Mouse (Mus musculus): ENCODE measurements at regions not wholly inside any gene's neighbourhood (a gene's known extent, or its start where the extent isn't known, plus 50 kb on each side); places are given as distances from the start of the nearest gene placed in this dataset.

GRCm38 (mm10) chr3:35400213-35400612, 353.7 kb upstream of the Atp11b start:
- no peak overlapping the region for H3K4me2 ChIP-seq (ENCODE audit: low read depth, low read length, severe bottlenecking)
- 72% methylated on average over 6 of the region's 6 CpGs for WGBS

GRCm38 (mm10) chr3:35402666-35403065, 351.2 kb upstream of the Atp11b start:
- Histone ChIP-seq H3K9me3 (ENCODE audit: control insufficient read depth, low read length) (no peaks in the 10 kb centered on the region), H3K4me1 (replicated peaks; ENCODE audit: control insufficient read depth, insufficient read depth, low read length) (peaks cover 10% of the 10 kb centered on the region; the same call in 1 of the 2 replicates), H3K27me3 (ENCODE audit: control insufficient read depth, insufficient read depth, low read length) (no peaks in the 10 kb centered on the region), H3K27ac (ENCODE audit: low read depth, low read length) (no peak overlapping the region), H3K4me3 (ENCODE audit: low read depth, low read length) (no peak overlapping the region), H3K36me3 (ENCODE audit: control insufficient read depth, insufficient read depth, low read length) (no peaks in the 10 kb centered on the region), H3K4me2 (ENCODE audit: low read depth, low read length, severe bottlenecking) (no peak overlapping the region), H3K9ac (ENCODE audit: low read length) (no peak overlapping the region)
- no peak for ATAC-seq (replicated peaks; ENCODE audit: low FRiP score)
- 86% methylated on average over 10 of the region's 10 CpGs for WGBS
- DNase-seq (ENCODE audit: low spot score) = no peak

More at GRCm38 (mm10) chr3:35400213-35400612, 353.7 kb upstream of the Atp11b start:
- H3K27ac ChIP-seq (ENCODE audit: low read depth, low read length) = no peak overlapping the region
- no peaks in the 10 kb centered on the region for H3K9me3 ChIP-seq (ENCODE audit: control insufficient read depth, low read length)
- H3K27me3 ChIP-seq (ENCODE audit: control insufficient read depth, insufficient read depth, low read length) = no peaks in the 10 kb centered on the region
- H3K4me1 ChIP-seq (replicated peaks; ENCODE audit: control insufficient read depth, insufficient read depth, low read length) = peaks cover 6% of the 10 kb centered on the region; the same call in 1 of the 2 replicates
- H3K36me3 ChIP-seq (ENCODE audit: control insufficient read depth, insufficient read depth, low read length) = no peaks in the 10 kb centered on the region
- no peak overlapping the region for H3K4me3 ChIP-seq (ENCODE audit: low read depth, low read length)
- ATAC-seq (replicated peaks; ENCODE audit: low FRiP score) (no peak), DNase-seq (ENCODE audit: low spot score) (no peak)
- no peak overlapping the region for H3K9ac ChIP-seq (ENCODE audit: low read length)

GRCm38 (mm10) chr3:35403952-35404351, 350.0 kb upstream of the Atp11b start:
- ATAC-seq (replicated peaks; ENCODE audit: low FRiP score) = no peak
- no peaks in the 10 kb centered on the region for H3K27me3 ChIP-seq (ENCODE audit: control insufficient read depth, insufficient read depth, low read length)
- no peak overlapping the region for H3K9ac ChIP-seq (ENCODE audit: low read length)
- 41% methylated on average over 5 of the region's 5 CpGs for WGBS
- H3K4me1 ChIP-seq (replicated peaks; ENCODE audit: control insufficient read depth, insufficient read depth, low read length) = peaks cover 10% of the 10 kb centered on the region; the same call in 1 of the 2 replicates
- H3K27ac ChIP-seq (ENCODE audit: low read depth, low read length) = peak overlapping the region; percentile 86
- no peak overlapping the region for H3K4me3 ChIP-seq (ENCODE audit: low read depth, low read length)
- no peak overlapping the region for H3K4me2 ChIP-seq (ENCODE audit: low read depth, low read length, severe bottlenecking)
- H3K36me3 ChIP-seq (ENCODE audit: control insufficient read depth, insufficient read depth, low read length) = no peaks in the 10 kb centered on the region
- DNase-seq (ENCODE audit: low spot score) = no peak
- H3K9me3 ChIP-seq (ENCODE audit: control insufficient read depth, low read length) = no peaks in the 10 kb centered on the region

GRCm38 (mm10) chr3:35404492-35405390, 349.2 kb upstream of the Atp11b start:
- Histone ChIP-seq H3K27ac (ENCODE audit: low read depth, low read length) (peak overlapping the region; percentile 86), H3K27me3 (ENCODE audit: control insufficient read depth, insufficient read depth, low read length) (no peaks in the 10 kb centered on the region), H3K9ac (ENCODE audit: low read length) (peak overlapping the region; percentile 30; the same call in 1 of the 2 replicates), H3K4me1 (replicated peaks; ENCODE audit: control insufficient read depth, insufficient read depth, low read length) (peaks cover 10% of the 10 kb centered on the region; the same call in 1 of the 2 replicates), H3K4me2 (ENCODE audit: low read depth, low read length, severe bottlenecking) (peak overlapping the region; percentile 1; the same call in 1 of the 2 replicates), H3K4me3 (ENCODE audit: low read depth, low read length) (no peak overlapping the region), H3K9me3 (ENCODE audit: control insufficient read depth, low read length) (no peaks in the 10 kb centered on the region), H3K36me3 (ENCODE audit: control insufficient read depth, insufficient read depth, low read length) (no peaks in the 10 kb centered on the region)
- ATAC-seq (replicated peaks; ENCODE audit: low FRiP score) (peak; percentile 80), DNase-seq (ENCODE audit: low spot score) (peak; percentile 80)
- WGBS = 3% methylated on average over 10 of the region's 10 CpGs

GRCm38 (mm10) chr3:35405621-35406079, 348.3 kb upstream of the Atp11b start:
- Histone ChIP-seq H3K27ac (ENCODE audit: low read depth, low read length) (peak overlapping the region; percentile 86), H3K4me3 (ENCODE audit: low read depth, low read length) (no peak overlapping the region), H3K9me3 (ENCODE audit: control insufficient read depth, low read length) (no peaks in the 10 kb centered on the region), H3K36me3 (ENCODE audit: control insufficient read depth, insufficient read depth, low read length) (no peaks in the 10 kb centered on the region), H3K27me3 (ENCODE audit: control insufficient read depth, insufficient read depth, low read length) (no peaks in the 10 kb centered on the region), H3K4me1 (replicated peaks; ENCODE audit: control insufficient read depth, insufficient read depth, low read length) (peaks cover 10% of the 10 kb centered on the region; the same call in 1 of the 2 replicates), H3K9ac (ENCODE audit: low read length) (no peak overlapping the region), H3K4me2 (ENCODE audit: low read depth, low read length, severe bottlenecking) (peak overlapping the region; percentile 1; the same call in 1 of the 2 replicates)
- ATAC-seq (replicated peaks; ENCODE audit: low FRiP score) (peak; percentile 70), DNase-seq (ENCODE audit: low spot score) (peak; percentile 84)
- 40% methylated on average over 14 of the region's 14 CpGs for WGBS

GRCm38 (mm10) chr3:35437687-35438086, 316.2 kb upstream of the Atp11b start:
- H3K4me3 ChIP-seq (ENCODE audit: low read depth, low read length) = no peak overlapping the region
- no peak for DNase-seq (ENCODE audit: low spot score)
- WGBS = 92% methylated on average over 1 of the region's 1 CpGs
- H3K4me2 ChIP-seq (ENCODE audit: low read depth, low read length, severe bottlenecking) = no peak overlapping the region
- no peaks in the 10 kb centered on the region for H3K36me3 ChIP-seq (ENCODE audit: control insufficient read depth, insufficient read depth, low read length)
- no peak for ATAC-seq (replicated peaks; ENCODE audit: low FRiP score)
- H3K4me1 ChIP-seq (replicated peaks; ENCODE audit: control insufficient read depth, insufficient read depth, low read length) = no peaks in the 10 kb centered on the region
- no peak overlapping the region for H3K9ac ChIP-seq (ENCODE audit: low read length)
- H3K27me3 ChIP-seq (ENCODE audit: control insufficient read depth, insufficient read depth, low read length) = no peaks in the 10 kb centered on the region
- no peak overlapping the region for H3K27ac ChIP-seq (ENCODE audit: low read depth, low read length)
- H3K9me3 ChIP-seq (ENCODE audit: control insufficient read depth, low read length) = peaks cover 2% of the 10 kb centered on the region; the same call in 1 of the 2 replicates

- 31% methylated on average over 4 of the region's 4 CpGs for WGBS
- ATAC-seq (replicated peaks; ENCODE audit: low FRiP score) = no peak
Measured at GRCm38 (mm10) chr3:35462858-35463257, 291.0 kb upstream of the Atp11b start.

GRCm38 (mm10) chr3:35464212-35464911, 289.5 kb upstream of the Atp11b start:
- 78% methylated on average over 11 of the region's 11 CpGs for WGBS
- DNase-seq (ENCODE audit: low spot score) (no peak), ATAC-seq (replicated peaks; ENCODE audit: low FRiP score) (no peak)
- Histone ChIP-seq H3K9ac (ENCODE audit: low read length) (no peak overlapping the region), H3K4me1 (replicated peaks; ENCODE audit: control insufficient read depth, insufficient read depth, low read length) (0 out of 2 replicates have a peak, but pooled peaks cover 3% of the 10 kb centered on the region), H3K9me3 (ENCODE audit: control insufficient read depth, low read length) (no peaks in the 10 kb centered on the region; the same call in 1 of the 2 replicates), H3K27me3 (ENCODE audit: control insufficient read depth, insufficient read depth, low read length) (no peaks in the 10 kb centered on the region), H3K4me3 (ENCODE audit: low read depth, low read length) (no peak overlapping the region), H3K36me3 (ENCODE audit: control insufficient read depth, insufficient read depth, low read length) (no peaks in the 10 kb centered on the region), H3K27ac (ENCODE audit: low read depth, low read length) (no peak overlapping the region), H3K4me2 (ENCODE audit: low read depth, low read length, severe bottlenecking) (no peak overlapping the region)

More at GRCm38 (mm10) chr3:35462858-35463257, 291.0 kb upstream of the Atp11b start:
- Histone ChIP-seq H3K9me3 (ENCODE audit: control insufficient read depth, low read length) (no peaks in the 10 kb centered on the region; the same call in 1 of the 2 replicates), H3K4me3 (ENCODE audit: low read depth, low read length) (no peak overlapping the region), H3K36me3 (ENCODE audit: control insufficient read depth, insufficient read depth, low read length) (no peaks in the 10 kb centered on the region), H3K9ac (ENCODE audit: low read length) (no peak overlapping the region), H3K27me3 (ENCODE audit: control insufficient read depth, insufficient read depth, low read length) (no peaks in the 10 kb centered on the region), H3K27ac (ENCODE audit: low read depth, low read length) (no peak overlapping the region), H3K4me2 (ENCODE audit: low read depth, low read length, severe bottlenecking) (no peak overlapping the region), H3K4me1 (replicated peaks; ENCODE audit: control insufficient read depth, insufficient read depth, low read length) (0 out of 2 replicates have a peak, but pooled peaks cover 3% of the 10 kb centered on the region)
- DNase-seq (ENCODE audit: low spot score) = no peak

Measured in forebrain, embryonic 11.5 days (tissue).